Mouse (Mus musculus): ENCODE measurements around the gene Bmpr2. TPM values are rescaled to one million over a fixed set of nuclear protein-coding genes. Genes with fewer than 3 reads are reported as not detected.

Bmpr2 gene
- polyA plus RNA-seq, 1 experiment from 2014 or later = 6.7 TPM

DNA sequence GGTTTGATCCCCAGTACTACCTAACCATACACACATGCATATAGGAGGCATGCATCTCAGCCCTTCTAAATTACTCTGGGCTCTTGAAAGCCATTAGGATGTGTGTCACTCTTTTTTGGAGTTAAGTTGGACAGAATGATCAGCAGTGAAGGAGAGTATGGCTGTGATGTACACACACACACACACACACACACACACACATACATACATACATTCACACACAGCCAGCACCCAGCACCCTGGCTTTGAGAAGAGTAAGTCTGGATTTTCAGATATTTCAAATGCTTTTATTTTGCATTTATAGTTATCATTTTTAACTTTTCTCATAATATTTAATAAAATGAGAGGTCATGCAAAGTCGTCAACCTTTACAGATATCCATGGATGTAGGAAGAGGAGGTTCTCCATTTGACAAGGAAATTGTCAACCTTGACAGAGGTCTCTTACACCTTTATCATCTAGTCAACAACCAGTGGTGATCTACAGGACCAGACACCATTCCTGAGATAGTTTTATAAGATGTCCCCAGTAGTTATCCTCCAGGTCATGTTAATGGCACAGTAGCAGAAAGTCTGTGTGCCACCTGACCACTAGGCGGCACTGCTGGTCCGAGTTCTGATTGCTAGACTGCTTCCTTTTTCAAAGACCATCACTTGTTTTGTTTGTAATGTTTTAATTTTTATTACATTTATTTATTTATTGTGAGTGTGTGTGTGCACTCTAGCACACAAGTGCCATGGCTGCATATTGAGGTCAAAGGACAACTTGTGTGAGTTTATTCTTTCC lies 120.3 kb downstream of the Bmpr2 start:
- peaks cover 4% of the 10 kb centered on the region; the same call in 1 of the 2 replicates for H3K36me3 ChIP-seq
- no peaks in the 10 kb centered on the region for H3K27me3 ChIP-seq (replicated peaks)
- H3K4me1 ChIP-seq (replicated peaks) = no peaks in the 10 kb centered on the region
- no peak overlapping the region for H3K4me3 ChIP-seq (replicated peaks)
- H3K27ac ChIP-seq = no peak overlapping the region
- ATAC-seq = peak; percentile 47
- H3K9ac ChIP-seq = no peak overlapping the region
- no peaks in the 10 kb centered on the region for H3K9me3 ChIP-seq
- 32% methylated on average over 3 of the region's 3 CpGs for WGBS
- H3K4me2 ChIP-seq (replicated peaks) = no peak overlapping the region

DNA sequence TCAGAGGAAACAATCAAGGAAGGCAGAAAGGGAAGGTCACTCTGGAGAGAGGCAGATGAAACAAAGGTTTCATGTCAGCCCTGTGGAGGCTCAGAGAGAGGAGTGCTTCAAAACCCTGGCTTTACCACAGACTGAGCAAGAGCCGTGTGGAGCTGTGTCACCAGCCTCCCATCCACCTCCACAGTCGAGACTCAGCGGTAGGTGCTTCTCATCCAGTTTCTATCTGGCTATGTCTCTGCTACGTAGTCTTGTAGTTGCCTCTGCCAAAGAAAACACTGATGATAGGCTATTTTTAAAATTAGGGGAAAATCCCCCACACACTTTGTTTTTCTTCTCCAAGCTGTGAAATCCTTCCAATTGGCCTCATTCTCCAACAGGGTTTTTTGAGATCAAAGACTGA lies 123.7 kb downstream of the Bmpr2 start:
- Histone ChIP-seq H3K27ac (no peak overlapping the region), H3K36me3 (no peaks in the 10 kb centered on the region), H3K27me3 (replicated peaks) (no peaks in the 10 kb centered on the region), H3K9ac (no peak overlapping the region), H3K4me1 (replicated peaks) (no peaks in the 10 kb centered on the region), H3K9me3 (no peaks in the 10 kb centered on the region), H3K4me3 (replicated peaks) (no peak overlapping the region), H3K4me2 (replicated peaks) (no peak overlapping the region)
- no peak for ATAC-seq
- WGBS = 70% methylated on average over 4 of the region's 4 CpGs

DNA sequence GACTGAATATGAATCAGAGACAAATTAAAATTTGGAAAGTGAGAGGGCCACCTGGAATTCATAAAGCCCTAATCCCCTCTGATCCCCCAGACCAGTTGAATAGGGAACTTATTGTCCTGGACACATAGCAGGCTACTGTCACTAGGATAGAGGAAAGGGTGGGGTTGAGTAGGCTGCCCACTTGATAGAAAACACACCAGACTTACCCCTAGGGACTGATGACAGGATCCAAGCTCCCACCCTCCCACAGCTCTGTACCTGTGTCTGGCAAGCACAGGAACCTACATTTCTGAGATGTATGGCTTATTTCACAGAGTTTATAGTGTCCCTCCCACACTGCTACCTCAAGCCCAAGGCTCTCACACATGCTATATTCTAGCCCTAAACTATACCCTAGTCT lies 124.8 kb downstream of the Bmpr2 start:
- no peaks in the 10 kb centered on the region for H3K36me3 ChIP-seq
- ATAC-seq = no peak
- no peak overlapping the region for H3K4me3 ChIP-seq (replicated peaks)
- H3K4me1 ChIP-seq (replicated peaks) = no peaks in the 10 kb centered on the region
- H3K4me2 ChIP-seq (replicated peaks) = no peak overlapping the region
- H3K9ac ChIP-seq = no peak overlapping the region
- H3K27me3 ChIP-seq (replicated peaks) = no peaks in the 10 kb centered on the region
- H3K27ac ChIP-seq = no peak overlapping the region
- H3K9me3 ChIP-seq = no peaks in the 10 kb centered on the region

DNA sequence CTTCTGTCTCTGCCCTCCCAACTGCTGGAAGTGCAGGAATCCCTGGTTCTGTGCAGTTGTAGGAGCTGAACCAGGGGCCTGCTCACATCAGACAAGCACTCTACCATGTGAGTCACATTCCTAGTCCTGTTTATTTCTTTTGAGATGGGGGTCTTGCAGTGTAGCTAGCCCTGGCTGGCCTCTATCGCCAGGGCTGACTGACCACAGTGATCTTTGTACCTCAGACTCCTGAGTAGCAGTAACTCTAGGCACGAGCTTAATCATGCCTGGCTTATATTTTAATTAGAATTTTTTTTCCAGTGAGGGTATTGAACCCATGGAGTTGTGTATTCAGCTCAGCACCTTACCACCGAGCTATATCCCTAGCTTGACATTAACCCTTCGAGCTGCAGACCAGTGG lies 128.0 kb downstream of the Bmpr2 start:
- WGBS = 71% methylated on average over 4 of the region's 4 CpGs
- Histone ChIP-seq H3K27ac (no peak overlapping the region), H3K4me3 (replicated peaks) (no peak overlapping the region), H3K36me3 (no peaks in the 10 kb centered on the region), H3K4me2 (replicated peaks) (no peak overlapping the region), H3K9me3 (no peaks in the 10 kb centered on the region), H3K9ac (no peak overlapping the region), H3K4me1 (replicated peaks) (0 out of 2 replicates have a peak, but pooled peaks cover 3% of the 10 kb centered on the region), H3K27me3 (replicated peaks) (no peaks in the 10 kb centered on the region)
- no peak for ATAC-seq

DNA sequence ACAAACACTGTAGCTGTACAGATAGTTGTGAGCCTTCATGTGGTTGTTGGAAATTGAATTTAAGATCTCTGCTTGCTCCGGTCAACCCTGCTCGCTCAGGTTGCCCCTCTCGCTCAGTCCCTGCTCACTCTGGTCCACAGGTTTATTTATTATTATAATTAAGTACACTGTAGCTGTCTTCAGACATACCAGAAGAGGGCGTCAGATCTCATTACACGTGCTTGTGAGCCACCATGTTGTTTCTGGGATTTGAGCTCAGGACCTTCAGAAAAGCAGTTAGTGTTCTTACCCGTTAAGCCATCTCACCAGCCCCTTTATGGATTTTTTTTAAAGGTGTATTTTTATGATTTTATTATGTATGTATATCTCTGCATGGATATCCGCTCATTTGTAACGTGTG lies 129.6 kb downstream of the Bmpr2 start:
- 0 out of 2 replicates have a peak, but pooled peaks cover 3% of the 10 kb centered on the region for H3K4me1 ChIP-seq (replicated peaks)
- H3K9ac ChIP-seq = no peak overlapping the region
- no peaks in the 10 kb centered on the region for H3K36me3 ChIP-seq
- no peak overlapping the region for H3K4me3 ChIP-seq (replicated peaks)
- 82% methylated on average over 8 of the region's 8 CpGs for WGBS
- no peak overlapping the region for H3K4me2 ChIP-seq (replicated peaks)
- H3K27ac ChIP-seq = no peak overlapping the region
- no peaks in the 10 kb centered on the region for H3K9me3 ChIP-seq
- no peaks in the 10 kb centered on the region for H3K27me3 ChIP-seq (replicated peaks)
- no peak for ATAC-seq

DNA sequence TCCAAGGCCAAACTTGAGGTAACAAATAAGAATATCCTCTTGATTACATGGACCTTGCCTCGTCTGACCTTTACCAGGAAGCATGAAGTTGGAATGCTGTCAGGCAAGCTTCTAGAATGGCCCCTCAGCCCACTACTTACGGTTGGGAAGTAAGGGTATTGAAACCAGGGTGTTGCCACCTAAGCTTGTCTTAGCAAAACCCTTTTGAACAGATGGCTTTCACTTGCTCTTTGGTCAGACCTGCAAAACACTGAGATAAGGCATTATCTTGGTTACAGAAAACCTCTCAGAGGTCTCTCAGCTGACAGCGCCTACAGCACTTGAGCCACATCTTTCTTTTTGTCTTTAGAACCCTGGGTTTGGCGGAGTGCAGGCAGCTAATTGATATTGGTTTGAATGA lies 130.8 kb downstream of the Bmpr2 start:
- no peak overlapping the region for H3K27ac ChIP-seq
- peak; percentile 58; the same call in 1 of the 2 replicates for ATAC-seq
- no peaks in the 10 kb centered on the region for H3K9me3 ChIP-seq
- 0 out of 2 replicates have a peak, but pooled peaks cover 3% of the 10 kb centered on the region for H3K4me1 ChIP-seq (replicated peaks)
- no peak overlapping the region for H3K9ac ChIP-seq
- no peaks in the 10 kb centered on the region for H3K36me3 ChIP-seq
- H3K27me3 ChIP-seq (replicated peaks) = no peaks in the 10 kb centered on the region
- H3K4me3 ChIP-seq (replicated peaks) = no peak overlapping the region
- WGBS = 60% methylated on average over 4 of the region's 4 CpGs
- H3K4me2 ChIP-seq (replicated peaks) = peak overlapping the region; percentile 4; the same call in 1 of the 2 replicates

DNA sequence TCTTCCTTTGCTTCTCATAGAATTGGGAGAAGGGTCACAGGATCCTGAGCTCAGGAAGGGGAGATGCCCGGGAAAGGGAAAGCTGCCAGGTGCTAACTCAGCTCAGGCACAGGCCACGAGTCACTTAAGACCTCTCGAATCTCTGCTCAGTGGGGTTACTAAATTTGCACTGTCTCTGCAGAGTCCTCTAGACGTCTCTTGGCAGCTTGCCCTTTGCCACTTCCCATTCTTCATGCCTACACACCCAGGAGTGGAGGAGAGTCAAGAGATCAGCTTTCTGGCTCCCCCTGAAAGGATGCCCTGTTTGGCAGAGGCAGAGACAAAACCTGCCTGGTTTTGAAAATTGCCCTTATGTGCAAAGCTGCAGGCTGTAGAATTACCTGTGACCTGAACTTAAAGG lies 132.3 kb downstream of the Bmpr2 start:
- Histone ChIP-seq H3K36me3 (no peaks in the 10 kb centered on the region), H3K27ac (no peak overlapping the region), H3K9me3 (no peaks in the 10 kb centered on the region), H3K4me1 (replicated peaks) (0 out of 2 replicates have a peak, but pooled peaks cover 6% of the 10 kb centered on the region), H3K4me3 (replicated peaks) (no peak overlapping the region), H3K9ac (no peak overlapping the region), H3K27me3 (replicated peaks) (no peaks in the 10 kb centered on the region), H3K4me2 (replicated peaks) (no peak overlapping the region)
- WGBS = 53% methylated on average over 4 of the region's 4 CpGs
- ATAC-seq = no peak

DNA sequence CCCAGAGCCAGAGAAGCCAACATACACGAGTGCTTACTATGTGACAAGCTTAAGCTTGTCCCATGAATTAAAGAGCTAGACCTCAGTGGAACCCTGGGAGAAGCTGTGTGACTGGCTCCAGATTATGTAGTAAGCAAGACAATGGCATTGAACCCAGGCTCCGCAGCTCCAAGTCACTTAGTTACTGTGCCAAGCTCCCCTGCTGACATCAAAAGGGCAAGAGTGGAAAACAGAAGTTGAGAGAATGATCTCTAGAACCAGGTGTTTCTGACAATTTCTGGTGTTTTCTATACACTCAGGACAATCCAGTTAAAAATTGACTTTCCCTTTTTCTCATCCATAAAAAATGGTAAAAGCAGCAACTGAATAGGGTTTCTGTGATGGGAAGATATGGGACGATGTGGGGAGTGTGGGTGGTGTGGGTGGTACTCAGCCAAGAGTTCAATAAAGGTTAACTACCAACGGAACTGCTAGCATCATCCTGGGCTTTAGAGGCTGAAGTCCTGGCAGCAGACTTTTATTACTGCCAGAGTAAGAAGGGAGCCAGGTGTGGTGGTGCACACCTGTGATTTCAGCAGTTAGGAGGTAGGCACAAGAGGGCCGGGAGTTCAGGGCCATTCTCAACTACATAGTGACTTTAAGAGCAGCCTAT lies 134.1 kb downstream of the Bmpr2 start:
- WGBS = 53% methylated on average over 5 of the region's 5 CpGs
- Histone ChIP-seq H3K27me3 (replicated peaks) (no peaks in the 10 kb centered on the region), H3K36me3 (no peaks in the 10 kb centered on the region), H3K4me2 (replicated peaks) (no peak overlapping the region), H3K4me1 (replicated peaks) (peaks cover 6% of the 10 kb centered on the region; the same call in 1 of the 2 replicates), H3K27ac (no peak overlapping the region), H3K9me3 (no peaks in the 10 kb centered on the region), H3K9ac (no peak overlapping the region), H3K4me3 (replicated peaks) (no peak overlapping the region)
- 0 out of 2 replicates have a peak, but pooled peaks have one; percentile 21 for ATAC-seq

DNA sequence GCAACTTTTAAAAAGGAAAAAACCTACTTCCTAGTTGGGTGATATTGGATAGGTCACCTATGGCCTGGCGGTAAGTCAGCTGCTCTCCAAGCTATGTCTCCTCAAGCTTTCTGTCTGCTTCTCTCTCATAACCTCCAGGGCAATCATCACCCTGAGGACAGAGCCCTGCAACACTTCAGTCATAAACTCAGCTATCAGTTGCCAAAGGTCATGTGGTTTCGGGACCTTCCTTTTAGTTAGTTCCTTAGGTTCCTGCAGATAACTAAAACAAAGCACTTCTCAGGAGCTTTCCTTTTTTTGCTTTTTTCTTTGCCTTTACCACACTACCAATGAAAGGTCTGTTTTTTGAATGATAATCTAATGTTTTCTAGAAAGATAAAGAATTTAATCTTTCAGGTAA lies 136.5 kb downstream of the Bmpr2 start:
- Histone ChIP-seq H3K27me3 (replicated peaks) (no peaks in the 10 kb centered on the region), H3K4me3 (replicated peaks) (no peak overlapping the region), H3K27ac (0 out of 2 replicates have a peak overlapping the region, but pooled peaks have one; percentile 17), H3K9ac (no peak overlapping the region), H3K4me1 (replicated peaks) (peaks cover 3% of the 10 kb centered on the region; the same call in 1 of the 2 replicates), H3K36me3 (no peaks in the 10 kb centered on the region), H3K9me3 (no peaks in the 10 kb centered on the region), H3K4me2 (replicated peaks) (no peak overlapping the region)
- peak; percentile 58 for ATAC-seq
- 58% methylated on average over 2 of the region's 2 CpGs for WGBS

DNA sequence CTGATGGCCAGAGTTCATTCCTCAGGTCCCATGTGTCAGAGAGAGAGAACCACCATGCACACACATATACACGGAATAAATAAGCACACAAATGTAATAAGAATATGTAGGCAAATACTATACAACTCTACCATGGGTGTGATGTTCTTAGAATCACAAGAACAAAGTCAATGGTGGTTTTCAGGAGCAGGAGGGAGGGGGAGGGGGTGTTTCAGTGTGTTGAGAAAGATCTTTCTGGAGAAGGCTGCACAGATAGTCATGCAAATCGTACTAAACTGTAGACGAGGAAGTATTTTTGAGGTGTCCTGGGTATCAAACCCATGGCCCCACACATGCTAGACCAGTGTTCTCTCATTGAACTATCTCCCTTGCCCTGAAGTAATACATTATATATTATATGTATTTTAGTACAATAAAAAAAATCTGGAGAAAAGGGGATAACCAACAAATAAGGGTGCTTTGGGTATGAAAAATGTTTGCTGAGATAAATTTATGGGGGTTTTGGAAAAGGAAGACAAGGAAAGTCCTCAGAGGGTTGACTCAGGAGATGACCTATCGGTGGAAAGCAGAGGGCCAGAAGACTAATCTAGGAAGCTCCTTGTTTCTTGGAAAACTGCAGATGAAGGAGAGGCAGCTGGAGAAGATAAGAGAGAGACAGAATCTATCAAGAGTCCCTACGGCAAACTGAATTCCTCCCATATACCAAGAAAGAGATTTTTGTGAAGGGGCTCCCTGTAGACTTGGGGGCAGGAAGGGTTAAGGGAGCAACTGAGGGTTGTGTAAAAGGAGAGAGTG lies 138.1 kb downstream of the Bmpr2 start:
- H3K27ac ChIP-seq = no peak overlapping the region
- ATAC-seq = no peak
- no peaks in the 10 kb centered on the region for H3K9me3 ChIP-seq
- 84% methylated on average over 5 of the region's 5 CpGs for WGBS
- H3K27me3 ChIP-seq (replicated peaks) = no peaks in the 10 kb centered on the region
- H3K4me3 ChIP-seq (replicated peaks) = no peak overlapping the region
- no peaks in the 10 kb centered on the region for H3K36me3 ChIP-seq
- no peak overlapping the region for H3K9ac ChIP-seq
- H3K4me2 ChIP-seq (replicated peaks) = no peak overlapping the region
- peaks cover 3% of the 10 kb centered on the region; the same call in 1 of the 2 replicates for H3K4me1 ChIP-seq (replicated peaks)

DNA sequence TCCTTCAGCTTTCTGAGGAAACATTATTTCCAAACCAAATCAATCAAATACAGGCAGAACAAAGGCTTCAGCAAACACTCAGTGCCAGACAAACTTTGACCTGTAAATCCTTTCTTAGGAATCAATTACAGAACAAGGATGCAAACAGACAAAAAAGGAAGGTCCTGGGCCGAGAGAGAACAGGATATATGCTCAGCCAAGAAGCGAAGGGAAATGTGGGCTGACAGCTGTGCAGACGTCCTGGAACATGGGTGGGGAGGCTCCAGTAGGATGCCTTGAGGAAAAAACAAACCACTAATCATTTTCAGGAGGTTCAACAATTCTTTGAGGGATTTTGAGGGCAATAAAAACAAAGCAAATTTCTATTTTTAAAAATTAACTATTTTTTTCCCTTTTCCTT lies 139.4 kb downstream of the Bmpr2 start:
- no peaks in the 10 kb centered on the region for H3K36me3 ChIP-seq
- no peaks in the 10 kb centered on the region for H3K27me3 ChIP-seq (replicated peaks)
- no peaks in the 10 kb centered on the region for H3K9me3 ChIP-seq
- peak; percentile 44; the same call in 1 of the 2 replicates for ATAC-seq
- H3K4me1 ChIP-seq (replicated peaks) = peaks cover 3% of the 10 kb centered on the region; the same call in 1 of the 2 replicates
- no peak overlapping the region for H3K4me2 ChIP-seq (replicated peaks)
- H3K4me3 ChIP-seq (replicated peaks) = no peak overlapping the region
- H3K9ac ChIP-seq = no peak overlapping the region
- WGBS = 15% methylated on average over 3 of the region's 3 CpGs
- no peak overlapping the region for H3K27ac ChIP-seq

DNA sequence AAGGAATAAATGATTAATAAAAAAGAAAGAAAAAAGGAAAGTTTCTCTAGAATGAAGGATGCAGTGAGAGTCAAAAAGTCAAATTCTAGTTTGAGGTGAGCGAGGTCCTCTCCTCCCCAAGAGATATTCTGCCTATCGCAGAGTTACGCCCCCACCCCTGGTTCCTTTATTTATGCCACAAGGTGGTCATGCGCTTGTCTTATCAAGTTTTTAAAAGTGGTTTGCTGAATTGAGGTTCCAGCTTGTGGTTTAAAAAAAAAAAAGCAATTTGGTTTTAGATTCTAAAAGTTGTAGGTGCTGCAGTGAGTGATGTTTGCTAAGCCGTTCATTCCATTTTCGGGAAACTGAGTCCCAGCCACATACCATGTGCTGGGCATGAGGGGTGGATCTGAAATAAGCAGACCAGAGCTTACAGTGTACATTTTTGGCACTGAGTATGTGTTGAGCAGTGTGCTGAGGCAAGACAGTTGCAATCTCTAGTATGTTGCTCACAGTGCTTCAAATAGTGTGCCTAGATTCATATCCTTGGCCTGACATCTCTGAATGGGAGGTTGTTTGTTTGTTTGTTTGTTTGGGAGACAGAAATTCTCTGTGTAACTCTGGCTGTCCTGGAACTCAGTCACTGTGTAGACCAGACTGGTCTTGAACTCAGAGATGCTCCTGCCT lies 141.6 kb downstream of the Bmpr2 start:
- Histone ChIP-seq H3K27me3 (replicated peaks) (no peaks in the 10 kb centered on the region), H3K4me1 (replicated peaks) (no peaks in the 10 kb centered on the region; the same call in 1 of the 2 replicates), H3K9me3 (no peaks in the 10 kb centered on the region), H3K36me3 (no peaks in the 10 kb centered on the region), H3K9ac (no peak overlapping the region), H3K27ac (no peak overlapping the region), H3K4me3 (replicated peaks) (no peak overlapping the region), H3K4me2 (replicated peaks) (no peak overlapping the region)
- WGBS = 92% methylated on average over 6 of the region's 6 CpGs
- no peak for ATAC-seq
